Mouse (Mus musculus) limb, embryonic 13.5 days (tissue): ENCODE measurements around the gene Nat8f5. TPM values are rescaled to one million over a fixed set of nuclear protein-coding genes. Genes with fewer than 3 reads are reported as not detected.

Experiments used
- microRNA-seq: library from miRNA; unstranded; fragments of <30 nt; microRNA quantifications from one replicate; pipeline ENCODE4, GENCODE M21; 2016
- polyA plus RNA-seq: library from polyadenylated mRNA; unstranded; fragments of >200 nt; fragmentation: Nextera tagmentation; extraction: Ambion mirVana; gene quantifications from 2 replicates; pipeline ENCODE4 v1.2.1, GENCODE M21; 2015

Gene Nat8f5
- polyA plus RNA-seq, 1 experiment from 2014 or later = not detected

Small RNA genes lying within 50 kb of the gene (microRNA-seq; reads per million reads assigned to microRNA genes)
- gene Mir6375 = not detected

Other genes with a start within 250 kb of the Nat8f5 start
- gene Alms1, start 233.4 kb downstream of the Nat8f5 start, polyA plus RNA-seq = 6.2 and 6.6 TPM in 2 replicates
- gene Nat8f7, start 107.8 kb downstream of the Nat8f5 start, polyA plus RNA-seq = not detected in 2 replicates
- 0.11 TPM in 2 replicates for gene Nat8f3, start 55.2 kb downstream of the Nat8f5 start, polyA plus RNA-seq
- not detected in 2 replicates for gene Nat8f6, start within 50 bp of the Nat8f5 start, polyA plus RNA-seq
- gene Nat8, start 11.1 kb upstream of the Nat8f5 start, polyA plus RNA-seq = 0.17 TPM in 1 of 2 replicates, not detected in the other
- not detected in 2 replicates for gene Nat8f2, start 48.2 kb upstream of the Nat8f5 start, polyA plus RNA-seq
- 1.8 and 2.5 TPM in 2 replicates for gene Nat8f4, start 83.9 kb upstream of the Nat8f5 start, polyA plus RNA-seq
- 38.4 and 38.8 TPM in 2 replicates for gene Tprkb, start 90.9 kb upstream of the Nat8f5 start, polyA plus RNA-seq
- 6.9 and 7.8 TPM in 2 replicates for gene Nat8f1, start 94.7 kb upstream of the Nat8f5 start, polyA plus RNA-seq
- 41.3 and 51.1 TPM in 2 replicates for gene Dusp11, start 140.7 kb upstream of the Nat8f5 start, polyA plus RNA-seq
- not detected in 2 replicates for gene Figla, start 195.2 kb upstream of the Nat8f5 start, polyA plus RNA-seq
- 4.1 and 5.4 TPM in 2 replicates for gene Add2, start 207.7 kb upstream of the Nat8f5 start, polyA plus RNA-seq